Mouse (Mus musculus): ENCODE results near the gene Msl1. TPM values are rescaled to one million over a fixed set of nuclear protein-coding genes. Genes with fewer than 3 reads are reported as not detected.

The Msl1 gene
- total and polyA plus RNA-seq, 2 experiments from 2014 or later, result 24.1 to 94.6 TPM

DNA sequence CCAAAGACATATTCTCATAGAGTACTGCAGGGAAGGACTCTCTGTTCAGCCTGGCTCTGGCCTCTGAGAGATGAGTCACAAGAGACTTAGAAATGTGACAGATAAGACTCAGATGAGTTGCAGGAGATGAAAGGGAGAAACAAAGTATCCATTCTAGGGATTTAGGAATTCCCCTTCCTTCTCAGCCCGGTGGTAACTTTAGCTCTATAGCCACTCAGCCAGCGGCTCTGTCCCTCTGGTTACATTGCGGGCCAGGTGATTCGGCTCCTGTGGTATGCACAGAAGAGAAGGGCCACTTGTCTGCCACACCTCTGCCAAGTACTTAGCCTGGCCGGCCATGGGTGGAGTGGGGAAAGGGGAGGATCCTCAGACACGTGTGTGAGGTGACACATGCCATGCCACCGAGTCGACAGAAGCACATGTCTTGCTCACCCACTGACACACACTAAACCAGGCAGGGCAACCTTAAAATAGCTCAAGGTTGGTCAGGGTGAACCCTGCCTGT is 22.6 kb upstream of the Msl1 start:
- Histone ChIP-seq H3K9me3 (ENCODE audit: low read length) (no peaks in the 10 kb centered on the region), H3K27me3 (ENCODE audit: insufficient read depth, low read length) (no peaks in the 10 kb centered on the region), H3K27ac (ENCODE audit: low read depth, low read length) (no peak overlapping the region), H3K4me2 (ENCODE audit: low read depth) (peak overlapping the region; percentile 90), H3K4me1 (ENCODE audit: insufficient read depth) (peaks cover 26% of the 10 kb centered on the region), H3K9ac (no peak overlapping the region), H3K36me3 (ENCODE audit: insufficient read depth) (peaks cover 34% of the 10 kb centered on the region), H3K4me3 (ENCODE audit: low read depth, low read length) (peak overlapping the region; percentile 48; the same call in 1 of the 2 replicates)
- peak; percentile 28 for DNase-seq
- no peak for ATAC-seq
- no peak for TF ChIP-seq CTCF (IDR thresholded peaks at IDR 0.05; ENCODE audit: low read depth)
- WGBS, result 78% methylated on average over 8 of the region's 8 CpGs

DNA sequence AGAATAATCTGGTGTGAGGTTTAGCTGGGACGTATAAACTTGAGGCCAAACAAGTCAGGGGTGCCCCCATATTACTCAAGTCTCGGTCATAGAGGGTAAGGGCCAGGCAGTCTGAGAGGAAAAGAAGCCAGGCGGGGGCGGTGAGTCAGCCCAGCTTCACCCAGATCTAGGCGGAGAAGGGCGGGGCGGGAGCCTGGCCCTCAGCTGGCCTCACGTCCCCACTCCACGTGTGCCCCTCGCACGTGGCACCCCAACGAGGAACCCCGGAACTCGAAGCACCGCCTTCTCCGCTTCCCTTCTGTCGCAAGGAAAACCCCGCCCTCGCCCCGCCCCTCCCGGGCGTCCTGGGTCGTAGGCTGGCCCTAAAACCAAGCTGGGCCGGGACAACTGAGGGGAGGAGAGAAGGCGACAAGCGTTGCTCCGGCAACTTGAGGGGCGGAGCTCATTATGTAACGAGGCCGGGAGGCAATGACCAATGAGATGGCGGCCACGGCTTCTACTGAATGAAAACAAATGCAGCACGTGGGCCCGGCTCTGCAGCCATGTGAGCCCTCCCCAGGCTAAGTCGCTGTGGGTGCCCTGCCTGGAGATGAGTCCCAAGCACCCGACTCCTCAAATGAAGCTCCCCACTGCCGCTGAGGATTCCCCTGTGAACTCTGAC is 21.6 kb upstream of the Msl1 start:
- H3K4me3 ChIP-seq (ENCODE audit: low read depth, low read length), result peak overlapping the region; percentile 48
- no peaks in the 10 kb centered on the region for H3K27me3 ChIP-seq (ENCODE audit: insufficient read depth, low read length)
- H3K9ac ChIP-seq, result peak overlapping the region; percentile 56
- H3K9me3 ChIP-seq (ENCODE audit: low read length), result no peaks in the 10 kb centered on the region
- peak overlapping the region; percentile 87; the same call in 1 of the 2 replicates for H3K27ac ChIP-seq (ENCODE audit: low read depth, low read length)
- 2% methylated on average over 37 of the region's 37 CpGs for WGBS
- DNase-seq (peak; percentile 91), ATAC-seq (peak; percentile 73)
- peak overlapping the region; percentile 90 for H3K4me2 ChIP-seq (ENCODE audit: low read depth)
- peaks cover 26% of the 10 kb centered on the region for H3K36me3 ChIP-seq (ENCODE audit: insufficient read depth)
- no peak for TF ChIP-seq CTCF (IDR thresholded peaks at IDR 0.05; ENCODE audit: low read depth)
- H3K4me1 ChIP-seq (ENCODE audit: insufficient read depth), result peaks cover 26% of the 10 kb centered on the region

GRCm38 (mm10) chr11:98774582-98775347 is 20.6 kb upstream of the Msl1 start, which contains the start of gene Nr1d1:
Gene Nr1d1, minus strand, starts transcription at chr11:98775333.
- 2% methylated on average over 22 of the region's 22 CpGs for WGBS
- peak within 1 kb of the TSS; percentile 90 for H3K4me2 ChIP-seq (ENCODE audit: low read depth)
- peak; percentile 30 for ATAC-seq

DNA sequence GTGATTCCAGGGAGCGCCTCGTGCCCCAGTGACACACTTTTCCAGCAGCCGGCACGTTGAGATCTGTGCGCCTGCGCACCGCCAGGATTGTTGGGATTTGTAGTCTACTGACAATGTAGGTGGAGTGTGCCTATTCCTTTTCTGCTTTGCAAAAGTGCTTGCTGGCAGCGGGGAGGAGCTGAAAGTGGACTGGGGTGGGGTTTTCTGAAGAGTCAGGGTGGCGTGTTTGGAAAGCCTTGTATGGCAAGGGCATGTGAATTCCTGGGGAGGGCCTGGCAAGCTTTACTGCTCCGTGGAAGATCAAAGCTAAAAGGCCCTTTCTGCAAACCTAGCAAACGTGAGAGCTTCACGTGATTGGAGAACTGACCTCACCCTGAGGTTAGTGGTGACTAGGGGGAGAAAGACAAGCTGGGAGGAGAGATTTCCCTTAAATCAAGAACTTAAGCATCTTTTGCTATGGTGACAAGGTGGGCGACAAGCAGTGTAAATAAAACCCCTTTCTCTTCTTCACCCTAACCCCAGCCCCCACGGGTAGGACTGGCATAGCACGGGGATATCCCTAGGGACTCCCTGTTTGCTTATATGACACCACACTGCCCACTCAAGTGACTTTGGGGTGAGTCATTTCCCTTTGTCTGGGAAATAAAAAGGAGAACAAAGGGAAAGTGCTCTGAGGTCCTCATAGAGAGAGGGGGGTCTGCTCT is 19.8 kb upstream of the Msl1 start:
- WGBS, result 6% methylated on average over 15 of the region's 15 CpGs
- no peak for TF ChIP-seq CTCF (IDR thresholded peaks at IDR 0.05; ENCODE audit: low read depth)
- H3K9ac ChIP-seq, result 0 out of 2 replicates have a peak overlapping the region, but pooled peaks have one; percentile 56
- peak overlapping the region; percentile 48 for H3K4me3 ChIP-seq (ENCODE audit: low read depth, low read length)
- no peaks in the 10 kb centered on the region for H3K27me3 ChIP-seq (ENCODE audit: insufficient read depth, low read length)
- peak overlapping the region; percentile 90 for H3K4me2 ChIP-seq (ENCODE audit: low read depth)
- no peaks in the 10 kb centered on the region for H3K9me3 ChIP-seq (ENCODE audit: low read length)
- H3K4me1 ChIP-seq (ENCODE audit: insufficient read depth), result peaks cover 26% of the 10 kb centered on the region
- DNase-seq (peak; percentile 98), ATAC-seq (peak; percentile 93)
- peak overlapping the region; percentile 87 for H3K27ac ChIP-seq (ENCODE audit: low read depth, low read length)
- peaks cover 9% of the 10 kb centered on the region; the same call in 1 of the 2 replicates for H3K36me3 ChIP-seq (ENCODE audit: insufficient read depth)

More at GRCm38 (mm10) chr11:98774582-98775347, 20.6 kb upstream of the Msl1 start, which contains the start of gene Nr1d1:
- no peak for TF ChIP-seq CTCF (IDR thresholded peaks at IDR 0.05; ENCODE audit: low read depth)
- Histone ChIP-seq H3K4me3 (ENCODE audit: low read depth, low read length) (peak within 1 kb of the TSS; percentile 48), H3K9me3 (ENCODE audit: low read length) (no peaks in the 10 kb centered on the region), H3K9ac (peak within 1 kb of the TSS; percentile 56), H3K27me3 (ENCODE audit: insufficient read depth, low read length) (no peaks in the 10 kb centered on the region), H3K4me1 (ENCODE audit: insufficient read depth) (peaks cover 26% of the 10 kb centered on the region), H3K36me3 (ENCODE audit: insufficient read depth) (peaks cover 16% of the 10 kb centered on the region; the same call in 1 of the 2 replicates), H3K27ac (ENCODE audit: low read depth, low read length) (peak within 1 kb of the TSS; percentile 87)
- peak; percentile 16 for DNase-seq

- ATAC-seq (no peak), DNase-seq (no peak)
- Histone ChIP-seq H3K36me3 (ENCODE audit: insufficient read depth) (peaks cover 2% of the 10 kb centered on the region; the same call in 1 of the 2 replicates), H3K27ac (ENCODE audit: low read depth, low read length) (peak overlapping the region; percentile 73; the same call in 1 of the 2 replicates), H3K4me1 (ENCODE audit: insufficient read depth) (peaks cover 26% of the 10 kb centered on the region), H3K9me3 (ENCODE audit: low read length) (no peaks in the 10 kb centered on the region), H3K4me2 (ENCODE audit: low read depth) (peak overlapping the region; percentile 90), H3K27me3 (ENCODE audit: insufficient read depth, low read length) (no peaks in the 10 kb centered on the region), H3K9ac (no peak overlapping the region), H3K4me3 (ENCODE audit: low read depth, low read length) (no peak overlapping the region)
- 51% methylated on average over 12 of the region's 12 CpGs for WGBS
- no peak for TF ChIP-seq CTCF (IDR thresholded peaks at IDR 0.05; ENCODE audit: low read depth)
Measured at GRCm38 (mm10) chr11:98776052-98776764, 19.1 kb upstream of the Msl1 start.
